Mouse (Mus musculus) heart, postnatal 0 days (tissue): Measurements from ENCODE around the gene Gm3573.
"Not testable (repeated sequence)": the region's sequence is repeated elsewhere in the genome, so short reads cannot be mapped to it uniquely, and the experiment has no call there.

Experiments
- CTCF ChIP-seq: IDR thresholded peaks from 2 replicates; pipeline ENCODE4 v1.5.1; 2016; ENCODE audit warnings: antibody characterized with exemption, control low read depth, low read depth
- EP300 ChIP-seq: IDR thresholded peaks from 2 replicates; pipeline ENCODE4 v1.6.1; 2016; ENCODE audit warnings: antibody characterized with exemption, low read depth

GRCm38 (mm10) chr14:42190691-42191090 is at the start of gene Gm3573:
- not testable (repeated sequence) for TF ChIP-seq CTCF, EP300
